Mouse (Mus musculus): ENCODE measurements at regions not wholly inside any gene's neighbourhood (a gene's known extent, or its start where the extent isn't known, plus 50 kb on each side); places are given as distances from the start of the nearest gene placed in this dataset.
A peak's percentile ranks its signal among the peaks of the same experiment; 100 is the strongest.

GRCm38 (mm10) chr4:12766763-12767162 is 594.9 kb upstream of the Fam92a start:
- Histone ChIP-seq H3K4me2 (no peak overlapping the region), H3K9me3 (replicated peaks) (no peaks in the 10 kb centered on the region)

GRCm38 (mm10) chr4:12750817-12751216 is 579.0 kb upstream of the Fam92a start:
- no peak for DNase-seq
- H3K4me1 ChIP-seq (replicated peaks): no peaks in the 10 kb centered on the region
- H3K9ac ChIP-seq: no peak overlapping the region
- H3K4me3 ChIP-seq (replicated peaks): no peak overlapping the region
- no peak overlapping the region for H3K4me2 ChIP-seq
- ATAC-seq (ENCODE audit: low read depth): no peak
- H3K27ac ChIP-seq: no peak overlapping the region
- WGBS (ENCODE audit: insufficient replicate concordance): 54% methylated on average over 2 of the region's 2 CpGs
- no peaks in the 10 kb centered on the region for H3K9me3 ChIP-seq (replicated peaks)
- no peaks in the 10 kb centered on the region for H3K27me3 ChIP-seq
- H3K36me3 ChIP-seq: no peaks in the 10 kb centered on the region

More at GRCm38 (mm10) chr4:12766763-12767162, 594.9 kb upstream of the Fam92a start:
- no peaks in the 10 kb centered on the region for H3K36me3 ChIP-seq
- DNase-seq (no peak), ATAC-seq (ENCODE audit: low read depth) (no peak)
- no peak overlapping the region for H3K4me3 ChIP-seq (replicated peaks)
- no peak overlapping the region for H3K27ac ChIP-seq
- H3K9ac ChIP-seq: no peak overlapping the region
- WGBS (ENCODE audit: insufficient replicate concordance): 38% methylated on average over 1 of the region's 1 CpGs
- no peaks in the 10 kb centered on the region for H3K4me1 ChIP-seq (replicated peaks)
- no peaks in the 10 kb centered on the region for H3K27me3 ChIP-seq

- Histone ChIP-seq H3K4me3 (replicated peaks) (no peak overlapping the region), H3K4me2 (no peak overlapping the region), H3K9me3 (replicated peaks) (no peaks in the 10 kb centered on the region), H3K27me3 (no peaks in the 10 kb centered on the region), H3K4me1 (replicated peaks) (no peaks in the 10 kb centered on the region), H3K27ac (no peak overlapping the region), H3K36me3 (no peaks in the 10 kb centered on the region), H3K9ac (no peak overlapping the region)
- DNase-seq: no peak
- WGBS (ENCODE audit: insufficient replicate concordance): 61% methylated on average over 1 of the region's 1 CpGs
- ATAC-seq (ENCODE audit: low read depth): no peak
Measured at GRCm38 (mm10) chr4:12749874-12750273, 578.1 kb upstream of the Fam92a start.

GRCm38 (mm10) chr4:12743714-12744327 is 572.0 kb upstream of the Fam92a start:
- no peaks in the 10 kb centered on the region for H3K9me3 ChIP-seq (replicated peaks)
- H3K36me3 ChIP-seq: no peaks in the 10 kb centered on the region
- no peak overlapping the region for H3K9ac ChIP-seq
- H3K4me3 ChIP-seq (replicated peaks): no peak overlapping the region
- DNase-seq (no peak), ATAC-seq (ENCODE audit: low read depth) (no peak)
- H3K4me2 ChIP-seq: no peak overlapping the region
- 49% methylated on average over 5 of the region's 5 CpGs for WGBS (ENCODE audit: insufficient replicate concordance)
- H3K27me3 ChIP-seq: no peaks in the 10 kb centered on the region
- H3K4me1 ChIP-seq (replicated peaks): no peaks in the 10 kb centered on the region
- no peak overlapping the region for H3K27ac ChIP-seq

GRCm38 (mm10) chr4:12736411-12736810 is 564.6 kb upstream of the Fam92a start:
- Histone ChIP-seq H3K9ac (no peak overlapping the region), H3K4me3 (replicated peaks) (no peak overlapping the region), H3K4me1 (replicated peaks) (no peaks in the 10 kb centered on the region), H3K27me3 (no peaks in the 10 kb centered on the region), H3K36me3 (no peaks in the 10 kb centered on the region), H3K27ac (no peak overlapping the region), H3K4me2 (no peak overlapping the region), H3K9me3 (replicated peaks) (no peaks in the 10 kb centered on the region)
- 47% methylated on average over 3 of the region's 3 CpGs for WGBS (ENCODE audit: insufficient replicate concordance)
- DNase-seq (no peak), ATAC-seq (ENCODE audit: low read depth) (no peak)

- Histone ChIP-seq H3K36me3 (no peaks in the 10 kb centered on the region), H3K27me3 (no peaks in the 10 kb centered on the region), H3K4me3 (replicated peaks) (no peak overlapping the region), H3K9me3 (replicated peaks) (no peaks in the 10 kb centered on the region), H3K9ac (no peak overlapping the region), H3K27ac (no peak overlapping the region), H3K4me1 (replicated peaks) (no peaks in the 10 kb centered on the region), H3K4me2 (no peak overlapping the region)
- 25% methylated on average over 1 of the region's 1 CpGs for WGBS (ENCODE audit: insufficient replicate concordance)
- ATAC-seq (ENCODE audit: low read depth) (peak; percentile 51), DNase-seq (peak; percentile 1)
Measured at GRCm38 (mm10) chr4:12700189-12700588, 528.4 kb upstream of the Fam92a start.

- Histone ChIP-seq H3K27ac (no peak overlapping the region), H3K9ac (no peak overlapping the region), H3K9me3 (replicated peaks) (no peaks in the 10 kb centered on the region), H3K36me3 (no peaks in the 10 kb centered on the region), H3K4me1 (replicated peaks) (no peaks in the 10 kb centered on the region), H3K27me3 (no peaks in the 10 kb centered on the region), H3K4me2 (no peak overlapping the region), H3K4me3 (replicated peaks) (no peak overlapping the region)
- 69% methylated on average over 3 of the region's 3 CpGs for WGBS (ENCODE audit: insufficient replicate concordance)
- ATAC-seq (ENCODE audit: low read depth) (no peak), DNase-seq (no peak)
Measured at GRCm38 (mm10) chr4:12677814-12678213, 506.0 kb upstream of the Fam92a start.

GRCm38 (mm10) chr4:12671399-12671798 is 499.6 kb upstream of the Fam92a start:
- ATAC-seq (ENCODE audit: low read depth): no peak
- Histone ChIP-seq H3K27me3 (no peaks in the 10 kb centered on the region), H3K4me2 (no peak overlapping the region), H3K9me3 (replicated peaks) (no peaks in the 10 kb centered on the region), H3K4me1 (replicated peaks) (no peaks in the 10 kb centered on the region), H3K4me3 (replicated peaks) (no peak overlapping the region), H3K27ac (no peak overlapping the region), H3K9ac (no peak overlapping the region), H3K36me3 (no peaks in the 10 kb centered on the region)
- no peak for DNase-seq
- WGBS (ENCODE audit: insufficient replicate concordance): 60% methylated on average over 7 of the region's 7 CpGs

GRCm38 (mm10) chr4:12663176-12663575 is 491.4 kb upstream of the Fam92a start:
- no peaks in the 10 kb centered on the region for H3K4me1 ChIP-seq (replicated peaks)
- no peak overlapping the region for H3K9ac ChIP-seq
- no peaks in the 10 kb centered on the region for H3K9me3 ChIP-seq (replicated peaks)
- H3K27me3 ChIP-seq: no peaks in the 10 kb centered on the region
- no peak overlapping the region for H3K4me3 ChIP-seq (replicated peaks)
- no peaks in the 10 kb centered on the region for H3K36me3 ChIP-seq
- no peak for ATAC-seq (ENCODE audit: low read depth)
- 36% methylated on average over 2 of the region's 2 CpGs for WGBS (ENCODE audit: insufficient replicate concordance)
- no peak overlapping the region for H3K4me2 ChIP-seq
- no peak for DNase-seq
- no peak overlapping the region for H3K27ac ChIP-seq

GRCm38 (mm10) chr4:12662683-12663082 is 490.9 kb upstream of the Fam92a start:
- Histone ChIP-seq H3K4me3 (replicated peaks) (no peak overlapping the region), H3K27ac (no peak overlapping the region), H3K9ac (no peak overlapping the region), H3K9me3 (replicated peaks) (no peaks in the 10 kb centered on the region), H3K4me1 (replicated peaks) (no peaks in the 10 kb centered on the region), H3K36me3 (no peaks in the 10 kb centered on the region), H3K4me2 (no peak overlapping the region), H3K27me3 (no peaks in the 10 kb centered on the region)
- DNase-seq (no peak), ATAC-seq (ENCODE audit: low read depth) (no peak)
- 42% methylated on average over 1 of the region's 1 CpGs for WGBS (ENCODE audit: insufficient replicate concordance)

- H3K9me3 ChIP-seq (replicated peaks): no peaks in the 10 kb centered on the region
- H3K36me3 ChIP-seq: no peaks in the 10 kb centered on the region
- H3K9ac ChIP-seq: no peak overlapping the region
- ATAC-seq (ENCODE audit: low read depth) (no peak), DNase-seq (no peak)
- H3K27me3 ChIP-seq: no peaks in the 10 kb centered on the region
- no peak overlapping the region for H3K4me2 ChIP-seq
- no peak overlapping the region for H3K27ac ChIP-seq
- no peaks in the 10 kb centered on the region for H3K4me1 ChIP-seq (replicated peaks)
- 45% methylated on average over 1 of the region's 1 CpGs for WGBS (ENCODE audit: insufficient replicate concordance)
- no peak overlapping the region for H3K4me3 ChIP-seq (replicated peaks)
Measured at GRCm38 (mm10) chr4:12659084-12659483, 487.3 kb upstream of the Fam92a start.

GRCm38 (mm10) chr4:12658594-12658993 is 486.8 kb upstream of the Fam92a start:
- no peaks in the 10 kb centered on the region for H3K9me3 ChIP-seq (replicated peaks)

More at GRCm38 (mm10) chr4:12658594-12658993, 486.8 kb upstream of the Fam92a start:
- Histone ChIP-seq H3K36me3 (no peaks in the 10 kb centered on the region), H3K4me2 (no peak overlapping the region), H3K27ac (no peak overlapping the region), H3K9ac (no peak overlapping the region), H3K4me1 (replicated peaks) (no peaks in the 10 kb centered on the region), H3K27me3 (no peaks in the 10 kb centered on the region), H3K4me3 (replicated peaks) (no peak overlapping the region)
- DNase-seq: no peak
- ATAC-seq (ENCODE audit: low read depth): no peak
- WGBS (ENCODE audit: insufficient replicate concordance): 61% methylated on average over 6 of the region's 6 CpGs

Measured in liver, embryonic 13.5 days (tissue).